Mouse (Mus musculus) G1E (cell line): ENCODE measurements at regions not wholly inside any gene's neighbourhood (a gene's known extent, or its start where the extent isn't known, plus 50 kb on each side); places are given as distances from the start of the nearest gene placed in this dataset.

ENCODE experiments used
- ATAC-seq: 2 replicates; pipeline ENCODE4 v1.8.0; 2016; ENCODE audit warnings: mild to moderate bottlenecking; ENCODE audit not compliant: insufficient number of reproducible peaks, poor library complexity, low FRiP score, severe bottlenecking; ENCODE audit errors: extremely low read depth
- DNase-seq: peaks from one replicate; pipeline ENCODE4 v3.0.0; 2012; ENCODE audit warnings: low spot score
- H3K27me3 ChIP-seq: 2 replicates; pipeline ENCODE4 v1.6.1; 2012; ENCODE audit warnings: mild to moderate bottlenecking, low read length, inconsistent platforms; ENCODE audit not compliant: insufficient read depth
- H3K36me3 ChIP-seq: replicated peaks from 2 replicates; pipeline ENCODE3; 2012; ENCODE audit warnings: mild to moderate bottlenecking, inconsistent platforms
- H3K4me1 ChIP-seq: 2 replicates; pipeline ENCODE4 v1.6.1; 2012; ENCODE audit warnings: low read depth, low read length, inconsistent platforms, mixed read lengths; ENCODE audit not compliant: insufficient read depth
- H3K4me3 ChIP-seq: 2 replicates; pipeline ENCODE4 v1.5.1; 2012; ENCODE audit warnings: low read depth, mild to moderate bottlenecking, inconsistent platforms, low read length, moderate library complexity, mixed read lengths
- H3K9me3 ChIP-seq: replicated peaks from 2 replicates; pipeline ENCODE4 v1.6.1; 2012; ENCODE audit warnings: inconsistent platforms
- CTCF ChIP-seq: IDR thresholded peaks from 2 replicates; pipeline ENCODE4 v1.5.1; 2012; ENCODE audit warnings: low read depth, low read length, inconsistent platforms, mixed read lengths
- GATA1 ChIP-seq: IDR thresholded peaks from 2 replicates; pipeline ENCODE4 v1.6.1; 2012; ENCODE audit warnings: borderline replicate concordance, low read length, inconsistent platforms, mixed read lengths
- GATA2 ChIP-seq: IDR thresholded peaks from 2 replicates; pipeline ENCODE4 v1.6.1; 2012; ENCODE audit warnings: low read depth, low read length, inconsistent platforms, borderline replicate concordance
- POLR2AphosphoS5 ChIP-seq: IDR thresholded peaks from 2 replicates; pipeline ENCODE4 v1.6.1; 2012; ENCODE audit warnings: low read depth, low read length, inconsistent platforms; ENCODE audit not compliant: insufficient replicate concordance
- TAL1 ChIP-seq: conservative IDR thresholded peaks from 2 replicates; pipeline ENCODE4 v1.6.1; 2012; ENCODE audit warnings: low read depth, low read length, inconsistent platforms, mixed read lengths

DNA sequence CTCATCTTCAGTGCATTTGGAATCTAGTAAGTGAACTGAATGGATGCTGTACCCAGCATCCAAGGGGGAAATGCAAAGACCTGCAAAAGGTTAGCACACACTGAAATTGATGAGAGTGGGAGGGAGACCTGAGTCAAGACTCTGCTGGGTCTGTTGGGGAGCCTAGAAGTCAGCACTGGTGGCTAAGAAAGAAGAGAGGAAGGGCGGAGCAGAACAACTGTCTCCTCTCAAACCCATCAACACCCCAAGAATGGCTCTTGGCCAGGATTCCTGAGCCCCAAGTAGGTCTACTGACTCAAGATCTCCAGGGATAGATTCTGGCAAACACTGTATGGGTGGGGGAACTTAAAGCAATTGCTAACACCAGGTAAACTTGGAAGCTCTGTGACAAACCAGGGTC is 57.7 kb upstream of the Prickle1 start:
- ATAC-seq (no peak), DNase-seq (no peak)
- Histone ChIP-seq H3K36me3 (no peaks in the 10 kb centered on the region), H3K27me3 (no peaks in the 10 kb centered on the region), H3K4me3 (no peak overlapping the region), H3K9me3 (peaks cover 52% of the 10 kb centered on the region), H3K4me1 (no peaks in the 10 kb centered on the region)
- TF ChIP-seq POLR2AphosphoS5 (no peak), TAL1 (no peak), GATA2 (no peak), CTCF (no peak)

GRCm38 (mm10) chr15:93650981-93651757 is 55.5 kb upstream of the Prickle1 start:
- Histone ChIP-seq H3K36me3 (no peaks in the 10 kb centered on the region), H3K4me1 (no peaks in the 10 kb centered on the region), H3K9me3 (peaks cover 53% of the 10 kb centered on the region), H3K4me3 (no peak overlapping the region), H3K27me3 (no peaks in the 10 kb centered on the region)
- DNase-seq, result no peak
- TF ChIP-seq POLR2AphosphoS5 (no peak), GATA2 (no peak), GATA1 (no peak), CTCF (no peak), TAL1 (no peak)
- ATAC-seq, result no peak

GRCm38 (mm10) chr15:93650009-93650522 is 54.4 kb upstream of the Prickle1 start:
- peaks cover 48% of the 10 kb centered on the region for H3K9me3 ChIP-seq
- DNase-seq (no peak), ATAC-seq (no peak)
- TF ChIP-seq TAL1 (no peak), GATA1 (no peak), CTCF (no peak)
- no peak overlapping the region for H3K4me3 ChIP-seq
- H3K36me3 ChIP-seq, result no peaks in the 10 kb centered on the region
- H3K27me3 ChIP-seq, result no peaks in the 10 kb centered on the region
- H3K4me1 ChIP-seq, result no peaks in the 10 kb centered on the region

GRCm38 (mm10) chr15:93648646-93649045 is 53.0 kb upstream of the Prickle1 start:
- no peak for TF ChIP-seq CTCF
- no peak for TF ChIP-seq GATA1
- no peak for TF ChIP-seq TAL1
- no peak for TF ChIP-seq POLR2AphosphoS5
- TF ChIP-seq GATA2, result no peak
- Histone ChIP-seq H3K9me3 (peaks cover 43% of the 10 kb centered on the region), H3K27me3 (no peaks in the 10 kb centered on the region), H3K36me3 (no peaks in the 10 kb centered on the region), H3K4me1 (no peaks in the 10 kb centered on the region), H3K4me3 (no peak overlapping the region)
- DNase-seq, result no peak
- no peak for ATAC-seq

DNA sequence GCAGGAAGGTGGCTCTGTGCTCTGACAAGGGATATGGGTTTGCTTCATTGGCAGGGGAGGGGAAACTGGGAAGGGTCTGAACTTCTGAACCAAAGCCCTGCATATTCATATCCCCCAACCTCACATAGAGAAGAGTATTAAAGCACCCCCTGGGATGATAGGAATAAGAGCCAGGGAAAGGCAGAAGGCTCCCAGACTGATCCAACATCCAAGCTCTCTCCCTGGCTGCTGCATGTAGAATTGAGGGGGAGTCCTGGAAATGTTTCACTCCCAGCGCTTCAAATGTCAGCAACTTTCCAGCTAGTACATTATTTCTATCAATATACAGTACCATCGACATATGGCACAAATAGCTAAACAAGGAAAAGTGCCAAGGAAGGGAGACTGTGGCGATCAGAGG is 51.1 kb upstream of the Prickle1 start:
- Histone ChIP-seq H3K9me3 (peaks cover 43% of the 10 kb centered on the region), H3K27me3 (no peaks in the 10 kb centered on the region), H3K4me1 (no peaks in the 10 kb centered on the region), H3K4me3 (no peak overlapping the region), H3K36me3 (no peaks in the 10 kb centered on the region)
- no peak for TF ChIP-seq CTCF
- no peak for TF ChIP-seq POLR2AphosphoS5
- TF ChIP-seq GATA1, result no peak
- TF ChIP-seq TAL1, result no peak
- no peak for TF ChIP-seq GATA2
- ATAC-seq (no peak), DNase-seq (no peak)

DNA sequence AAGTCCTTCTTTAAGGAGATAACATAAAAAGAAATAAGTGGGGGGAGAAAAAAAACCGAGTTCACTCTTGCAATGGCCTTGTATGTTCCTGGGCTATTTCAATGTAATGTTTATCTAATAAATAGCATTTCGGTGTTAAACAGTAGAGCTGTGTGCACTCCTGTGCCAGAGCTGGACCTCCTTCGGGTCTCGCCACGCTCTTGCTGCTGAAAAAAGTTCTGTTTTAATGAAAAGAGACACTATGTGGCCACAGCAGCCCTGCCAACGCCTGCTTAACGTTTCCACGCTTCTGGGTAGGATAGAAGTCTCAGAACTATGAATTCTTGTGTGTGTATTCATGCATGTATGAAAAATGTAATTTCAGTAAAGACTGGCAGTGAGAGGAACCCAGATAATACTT is 50.3 kb upstream of the Prickle1 start:
- Histone ChIP-seq H3K9me3 (peaks cover 46% of the 10 kb centered on the region), H3K4me1 (no peaks in the 10 kb centered on the region), H3K36me3 (no peaks in the 10 kb centered on the region), H3K27me3 (no peaks in the 10 kb centered on the region), H3K4me3 (no peak overlapping the region)
- TF ChIP-seq GATA2 (no peak), POLR2AphosphoS5 (no peak), GATA1 (no peak), CTCF (no peak), TAL1 (no peak)
- DNase-seq, result no peak
- no peak for ATAC-seq
